Mouse (Mus musculus) ovary, adult 18-20 months (tissue): ENCODE data around the gene Apobec3.
A peak's percentile ranks its signal among the peaks of the same experiment; 100 is the strongest.

Experiments
- DNase-seq: peaks from one replicate; pipeline ENCODE4 v3.0.0; 2022; ENCODE audit warnings: low spot score, mixed read lengths

The Apobec3 gene

GRCm38 (mm10) chr15:79950250-79951025 lies 59.0 kb downstream of the Apobec3 start:
- peak; percentile 52 for DNase-seq

- no peak for DNase-seq
Measured at GRCm38 (mm10) chr15:79951226-79951625, 59.8 kb downstream of the Apobec3 start.

GRCm38 (mm10) chr15:79951730-79952503 lies 60.5 kb downstream of the Apobec3 start:
- peak; percentile 55 for DNase-seq

GRCm38 (mm10) chr15:79952504-79953231 lies 61.2 kb downstream of the Apobec3 start:
- DNase-seq = peak; percentile 67

- DNase-seq = no peak
Measured at GRCm38 (mm10) chr15:79953470-79953869, 62.0 kb downstream of the Apobec3 start.

- no peak for DNase-seq
Measured at GRCm38 (mm10) chr15:79956559-79956958, 65.1 kb downstream of the Apobec3 start.

- DNase-seq = no peak
Measured at GRCm38 (mm10) chr15:79958418-79958817, 67.0 kb downstream of the Apobec3 start.

GRCm38 (mm10) chr15:79961366-79961921 lies 70.0 kb downstream of the Apobec3 start:
- no peak for DNase-seq

- DNase-seq = no peak
Measured at GRCm38 (mm10) chr15:79962661-79963060, 71.2 kb downstream of the Apobec3 start.

GRCm38 (mm10) chr15:79964376-79964775 lies 72.9 kb downstream of the Apobec3 start:
- DNase-seq = no peak
